Mouse (Mus musculus) myocyte (in vitro differentiated cells): ENCODE data around the gene Aif1. TPM values are rescaled to one million over a fixed set of nuclear protein-coding genes. Genes with fewer than 3 reads are reported as not detected.

ENCODE experiments used
- H3K27me3 ChIP-seq: one replicate; pipeline ENCODE4 v1.6.1; 2011; ENCODE audit not compliant: control insufficient read depth, insufficient read depth, insufficient read length
- H3K36me3 ChIP-seq: one replicate; pipeline ENCODE4 v1.6.1; 2011; ENCODE audit not compliant: control insufficient read depth, insufficient read depth
- H3K4me2 ChIP-seq: one replicate; pipeline ENCODE4 v1.6.1; 2011; ENCODE audit warnings: low read depth, control low read depth
- H3K4me3 ChIP-seq: one replicate; pipeline ENCODE4 v1.5.1; 2011; ENCODE audit warnings: mild to moderate bottlenecking, control low read depth, moderate library complexity
- H3K79me2 ChIP-seq: one replicate; pipeline ENCODE4 v1.6.1; 2011; ENCODE audit not compliant: control insufficient read depth, insufficient read depth
- H3ac ChIP-seq: one replicate; pipeline ENCODE4 v1.6.1; 2011; ENCODE audit not compliant: control insufficient read depth, insufficient read length
- CEBPB ChIP-seq: IDR thresholded peaks from 2 replicates; pipeline ENCODE4 v1.6.1; 2011; ENCODE audit warnings: mild to moderate bottlenecking, moderate library complexity; ENCODE audit not compliant: poor library complexity, insufficient read depth, severe bottlenecking
- E2F4 ChIP-seq: IDR thresholded peaks from one replicate; pipeline ENCODE4 v1.6.1; 2011; ENCODE audit warnings: mild to moderate bottlenecking, control low read depth, moderate library complexity; ENCODE audit not compliant: insufficient read depth
- MAX ChIP-seq: IDR thresholded peaks from one replicate; pipeline ENCODE4 v1.6.1; 2011; ENCODE audit warnings: low read depth, mild to moderate bottlenecking, control low read depth
- MYOD1 ChIP-seq, 3 experiments: IDR thresholded peaks; one replicate each; pipeline ENCODE4 v1.6.1; 2011; ENCODE audit warnings: control low read depth in 2 of 3, low read depth in 2 of 3, mild to moderate bottlenecking in 2 of 3, moderate library complexity in 1 of 3; ENCODE audit not compliant: insufficient read length in 2 of 3, control insufficient read depth in 1 of 3
- MYOG ChIP-seq, 3 experiments: IDR thresholded peaks; one replicate each; pipeline ENCODE4 v1.6.1; 2011; ENCODE audit warnings: control low read depth in 2 of 3, low read depth in 2 of 3, mild to moderate bottlenecking in 2 of 3; ENCODE audit not compliant: insufficient read length in 2 of 3, control insufficient read depth in 1 of 3, insufficient read depth in 1 of 3
- POLR2A ChIP-seq: IDR thresholded peaks from one replicate; pipeline ENCODE4 v1.6.1; 2011; ENCODE audit warnings: low read depth, mild to moderate bottlenecking, control low read depth, moderate library complexity; ENCODE audit not compliant: insufficient read length
- POLR2AphosphoS2 ChIP-seq: IDR thresholded peaks from one replicate; pipeline ENCODE4 v1.6.1; 2011; ENCODE audit warnings: low read depth, control low read depth; ENCODE audit not compliant: insufficient read length
- REST ChIP-seq: IDR thresholded peaks from one replicate; pipeline ENCODE4 v1.6.1; 2011; ENCODE audit warnings: mild to moderate bottlenecking, control low read depth, moderate library complexity; ENCODE audit not compliant: insufficient read depth, insufficient read length
- SRF ChIP-seq: IDR thresholded peaks from one replicate; pipeline ENCODE4 v1.6.1; 2011; ENCODE audit warnings: low read depth; ENCODE audit not compliant: control insufficient read depth, insufficient read length
- TCF12 ChIP-seq: IDR thresholded peaks from one replicate; pipeline ENCODE4 v1.6.1; 2011; ENCODE audit warnings: mild to moderate bottlenecking, control low read depth; ENCODE audit not compliant: poor library complexity, insufficient read depth, severe bottlenecking
- TCF3 ChIP-seq: IDR thresholded peaks from one replicate; pipeline ENCODE4 v1.6.1; 2011; ENCODE audit warnings: low read depth, control low read depth; ENCODE audit not compliant: insufficient read length
- USF1 ChIP-seq: IDR thresholded peaks from one replicate; pipeline ENCODE4 v1.6.1; 2011; ENCODE audit warnings: low read depth, mild to moderate bottlenecking, control low read depth, moderate library complexity
- polyA plus RNA-seq: library from polyadenylated mRNA; unstranded; fragments of >200 nt; fragmentation: generic; extraction: Trizol; gene quantifications from one replicate; pipeline ENCODE4 v1.2.1, GENCODE M21; 2012; ENCODE audit warnings: missing spikeins

The Aif1 gene
- polyA plus RNA-seq, 1 experiment = not detected

DNA sequence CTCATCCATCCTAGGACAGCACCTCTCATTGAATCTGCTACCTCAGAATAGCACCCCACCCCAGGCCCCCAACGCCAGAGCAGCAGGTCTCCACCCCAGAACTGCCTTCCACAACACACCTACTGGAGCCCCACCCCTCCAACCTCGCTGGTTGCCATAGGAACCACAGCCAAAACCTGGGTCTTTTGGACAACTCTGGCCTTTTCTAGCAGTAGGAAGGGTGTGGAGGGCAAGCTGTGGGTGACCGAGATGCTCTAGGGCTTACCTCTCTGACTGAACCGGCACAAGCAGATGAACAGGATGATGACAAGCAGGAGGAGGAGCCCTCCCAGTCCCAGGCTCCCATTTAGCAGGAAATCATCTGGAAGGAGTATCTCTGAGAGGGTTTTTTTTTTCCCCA lies 10.8 kb upstream of the Aif1 start:
- peak overlapping the region; percentile 29 for H3K4me3 ChIP-seq
- no peaks in the 10 kb centered on the region for H3K36me3 ChIP-seq
- no peaks in the 10 kb centered on the region for H3K27me3 ChIP-seq
- H3K4me2 ChIP-seq = peak overlapping the region; percentile 38
- no peak for TF ChIP-seq POLR2A
- TF ChIP-seq SRF = no peak
- TF ChIP-seq POLR2AphosphoS2 = no peak
- TF ChIP-seq MYOG (IDR thresholded peaks at IDR 0.05; ENCODE audit: control insufficient read depth in 1 of 3, insufficient read depth in 1 of 3, insufficient read length in 2 of 3, low read depth in 2 of 3) = no peak
- no peak for TF ChIP-seq TCF12
- TF ChIP-seq USF1 = no peak
- no peak for TF ChIP-seq CEBPB
- no peak for TF ChIP-seq MYOD1 (IDR thresholded peaks at IDR 0.05; ENCODE audit: control insufficient read depth in 1 of 3, insufficient read length in 2 of 3, low read depth in 2 of 3)
- no peak for TF ChIP-seq E2F4
- no peak for TF ChIP-seq REST
- TF ChIP-seq TCF3 = no peak
- no peak for TF ChIP-seq MAX
- H3K79me2 ChIP-seq = no peaks in the 10 kb centered on the region
- no peak overlapping the region for H3ac ChIP-seq

DNA sequence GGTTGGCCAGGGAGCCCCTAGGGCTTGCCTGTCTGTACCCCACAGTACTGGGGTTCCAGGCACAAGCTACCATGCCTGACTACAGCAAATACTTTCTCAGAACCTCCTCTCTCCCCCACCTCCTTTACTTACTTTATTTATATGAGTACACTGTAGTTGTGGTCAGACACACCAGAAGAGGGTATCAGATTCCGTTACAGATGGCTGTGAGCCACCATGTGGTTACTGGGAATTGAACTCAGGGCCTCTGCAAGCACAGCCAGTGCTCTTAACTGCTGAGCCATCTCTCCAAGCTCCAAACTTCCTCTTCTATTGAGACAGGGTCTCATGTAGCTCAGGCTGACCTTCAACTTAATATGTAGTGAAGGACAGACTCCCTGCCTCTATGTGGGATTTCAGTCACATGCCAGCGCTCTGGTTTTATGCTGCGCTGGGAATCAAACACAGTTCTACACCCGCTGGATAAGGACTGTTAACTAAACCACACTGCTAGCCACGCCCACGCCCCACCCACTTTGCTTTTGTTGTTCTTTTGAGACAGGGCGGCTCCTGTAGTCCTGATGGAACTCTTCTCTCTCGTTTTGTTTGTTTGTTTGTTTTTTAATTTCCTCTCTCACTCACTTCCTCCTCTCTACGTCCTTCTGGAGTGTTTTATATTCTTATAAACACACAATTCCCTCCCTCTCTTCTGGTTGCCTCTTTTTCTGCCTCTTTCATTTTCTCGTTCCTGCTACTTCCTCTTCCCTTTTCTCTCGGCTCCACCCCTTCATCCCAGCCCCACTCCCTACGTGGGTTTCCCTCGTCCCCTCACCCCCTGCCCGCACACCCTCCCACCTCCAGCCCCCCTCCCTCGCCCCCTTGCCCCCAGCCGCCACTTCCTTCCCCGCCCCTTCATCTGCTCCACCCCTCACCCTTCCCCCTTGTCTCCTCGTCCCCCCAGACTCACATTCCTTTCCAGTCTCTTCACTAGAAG lies 10.1 kb upstream of the Aif1 start:
- peak overlapping the region; percentile 29 for H3K4me3 ChIP-seq
- peak; percentile 38 for TF ChIP-seq POLR2A
- TF ChIP-seq SRF = no peak
- no peaks in the 10 kb centered on the region for H3K79me2 ChIP-seq
- no peak overlapping the region for H3ac ChIP-seq
- peak overlapping the region; percentile 68 for H3K4me2 ChIP-seq
- H3K27me3 ChIP-seq = no peaks in the 10 kb centered on the region
- H3K36me3 ChIP-seq = no peaks in the 10 kb centered on the region

- Histone ChIP-seq H3K4me3 (no peak overlapping the region), H3ac (no peak overlapping the region), H3K27me3 (no peaks in the 10 kb centered on the region), H3K4me2 (no peak overlapping the region), H3K36me3 (no peaks in the 10 kb centered on the region), H3K79me2 (no peaks in the 10 kb centered on the region)
- TF ChIP-seq POLR2AphosphoS2 (no peak), CEBPB (no peak), TCF3 (no peak), MYOD1 (IDR thresholded peaks at IDR 0.05; ENCODE audit: control insufficient read depth in 1 of 3, insufficient read length in 2 of 3, low read depth in 2 of 3) (no peak), E2F4 (no peak), SRF (no peak), POLR2A (no peak), USF1 (no peak), MYOG (IDR thresholded peaks at IDR 0.05; ENCODE audit: control insufficient read depth in 1 of 3, insufficient read depth in 1 of 3, insufficient read length in 2 of 3, low read depth in 2 of 3) (no peak), TCF12 (no peak), REST (no peak), MAX (no peak)
These were observed 4.2 kb upstream of the Aif1 start for GRCm38 (mm10) chr17:35180093-35180492.

- Histone ChIP-seq H3ac (no peak overlapping the region), H3K27me3 (no peaks in the 10 kb centered on the region), H3K4me3 (no peak overlapping the region), H3K79me2 (no peaks in the 10 kb centered on the region), H3K4me2 (no peak overlapping the region), H3K36me3 (no peaks in the 10 kb centered on the region)
- TF ChIP-seq E2F4 (no peak), MYOD1 (IDR thresholded peaks at IDR 0.05; ENCODE audit: control insufficient read depth in 1 of 3, insufficient read length in 2 of 3, low read depth in 2 of 3) (no peak), REST (no peak), TCF12 (no peak), MYOG (IDR thresholded peaks at IDR 0.05; ENCODE audit: control insufficient read depth in 1 of 3, insufficient read depth in 1 of 3, insufficient read length in 2 of 3, low read depth in 2 of 3) (no peak), POLR2AphosphoS2 (no peak)
These were observed 2.7 kb upstream of the Aif1 start for GRCm38 (mm10) chr17:35178528-35178927.

DNA sequence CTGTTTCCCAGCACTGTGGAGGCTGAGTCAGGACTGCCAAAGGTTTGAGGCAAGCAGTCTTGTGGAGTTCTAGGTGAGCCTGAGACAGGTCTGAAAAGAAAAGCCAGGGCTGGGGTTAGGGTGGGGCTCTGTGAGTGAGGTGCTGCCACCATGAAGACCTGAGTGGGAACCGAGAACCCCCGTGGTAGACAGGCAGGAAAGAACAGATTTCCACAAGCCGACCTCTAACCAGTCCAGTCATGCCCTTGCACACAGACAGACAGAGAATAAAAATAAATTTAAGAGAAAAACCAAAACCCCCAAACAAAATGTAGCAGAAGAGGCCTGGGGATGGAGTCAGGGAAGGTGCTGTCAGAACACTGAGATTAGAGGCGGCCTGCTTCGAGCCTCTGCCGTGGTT lies 486 bp downstream of the Aif1 start:
- Histone ChIP-seq H3K36me3 (no peaks in the 10 kb centered on the region), H3K4me2 (no peak overlapping the region), H3K79me2 (no peaks in the 10 kb centered on the region), H3ac (no peak overlapping the region), H3K4me3 (no peak overlapping the region), H3K27me3 (no peaks in the 10 kb centered on the region)
- TF ChIP-seq TCF12 (no peak), POLR2A (no peak), REST (no peak), MYOG (IDR thresholded peaks at IDR 0.05; ENCODE audit: control insufficient read depth in 1 of 3, insufficient read depth in 1 of 3, insufficient read length in 2 of 3, low read depth in 2 of 3) (no peak), SRF (no peak)
